Mouse (Mus musculus) left cerebral cortex, adult 6 months (tissue): ENCODE results near the gene Gria1. TPM values are rescaled to one million over a fixed set of nuclear protein-coding genes. Genes with fewer than 3 reads are reported as not detected.

Experiments
- long read RNA-seq, 2 experiments: library from polyadenylated mRNA; unstranded; transcript quantifications; one replicate each; pipeline ENCODE4 v2.0.0; 2019 to 2020
- polyA plus RNA-seq: library from polyadenylated mRNA; unstranded; fragments of <200 nt; fragmentation: Nextera tagmentation; gene quantifications from 2 replicates; pipeline ENCODE4 v1.2.3, GENCODE M21; 2021

Gene Gria1
- polyA plus RNA-seq = 36.1 and 38.5 TPM in 2 replicates
- long read RNA-seq, experiment 1, full-length matches to known transcripts = 457 of 764 reads
- long read RNA-seq, experiment 1, partial matches to known transcripts = 171 of 764 reads
- long read RNA-seq, experiment 1, other reads (novel, unspliced or antisense) = 136 of 764 reads
- long read RNA-seq, experiment 2, full-length matches to known transcripts = 23 of 108 reads
- long read RNA-seq, experiment 2, partial matches to known transcripts = 29 of 108 reads
- long read RNA-seq, experiment 2, other reads (novel, unspliced or antisense) = 56 of 108 reads

DNA sequence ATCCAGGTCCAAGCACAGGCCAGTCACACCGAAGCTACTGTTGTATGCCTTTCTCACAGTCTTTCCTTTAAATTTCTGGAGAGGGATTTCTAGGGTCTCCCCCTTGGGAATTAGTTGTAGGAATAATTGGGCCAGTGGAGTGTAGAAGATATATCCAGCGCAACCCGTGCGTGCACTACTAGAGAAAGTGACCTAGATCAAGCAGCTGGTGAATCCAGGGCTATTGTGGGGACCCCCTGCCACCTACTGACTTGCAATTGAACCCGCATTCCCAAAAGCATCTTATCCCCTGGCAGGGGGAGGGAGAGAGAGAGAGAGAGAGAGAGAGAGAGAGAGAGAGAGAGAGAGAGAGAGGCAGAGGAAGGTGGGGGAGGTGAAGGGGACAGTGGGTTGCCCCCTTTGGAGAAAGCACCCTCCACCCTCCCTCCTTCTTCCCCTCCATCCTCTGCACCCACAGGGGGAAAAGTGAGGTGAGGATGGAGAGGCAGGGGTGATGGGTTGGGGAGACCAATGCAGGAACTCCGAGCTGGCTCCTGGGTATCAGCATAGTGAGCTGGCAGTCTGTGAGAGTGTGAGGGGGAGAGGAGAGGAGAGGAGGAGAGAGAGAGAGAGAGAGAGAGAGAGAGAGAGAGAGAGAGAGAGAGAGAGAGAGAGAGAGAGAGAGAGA lies at the start of gene Gria1:
TSS of gene Gria1 (plus strand) at position 364 of the 667 bp plus-strand sequence.

